Mouse (Mus musculus) left cerebral cortex, adult 11 months (tissue): ENCODE data around the gene Wbp4.
"Not testable (repeated sequence)": the region's sequence is repeated elsewhere in the genome, so short reads cannot be mapped to it uniquely, and the experiment has no call there.

ENCODE experiments used
- DNase-seq: peaks from one replicate; pipeline ENCODE4 v3.0.0; 2022; ENCODE audit warnings: low spot score

Gene Wbp4

GRCm38 (mm10) chr14:79481339-79482151 is at the start of gene Wbp4:
Wbp4 (minus strand) TSS chr14:79481520.
- DNase-seq = peak; percentile 93

GRCm38 (mm10) chr14:79530761-79531160 is 49.4 kb upstream of the Wbp4 start:
- no peak for DNase-seq

- no peak for DNase-seq
These were observed 48.5 kb upstream of the Wbp4 start for GRCm38 (mm10) chr14:79529581-79530554.

GRCm38 (mm10) chr14:79527704-79528103 is 46.4 kb upstream of the Wbp4 start:
- DNase-seq = no peak

- DNase-seq = not testable (repeated sequence)
These were observed 44.8 kb upstream of the Wbp4 start for GRCm38 (mm10) chr14:79526106-79526505.

- no peak for DNase-seq
These were observed 41.1 kb upstream of the Wbp4 start for GRCm38 (mm10) chr14:79522387-79522786.

GRCm38 (mm10) chr14:79521471-79522117 is 40.3 kb upstream of the Wbp4 start:
- no peak for DNase-seq

GRCm38 (mm10) chr14:79521056-79521455 is 39.7 kb upstream of the Wbp4 start:
- DNase-seq = no peak

GRCm38 (mm10) chr14:79520612-79521011 is 39.3 kb upstream of the Wbp4 start:
- no peak for DNase-seq

GRCm38 (mm10) chr14:79519663-79519975 is 38.3 kb upstream of the Wbp4 start:
- DNase-seq = no peak

GRCm38 (mm10) chr14:79518761-79519662 is 37.7 kb upstream of the Wbp4 start:
- no peak for DNase-seq

- no peak for DNase-seq
These were observed 36.8 kb upstream of the Wbp4 start for GRCm38 (mm10) chr14:79518123-79518522.

- DNase-seq = no peak
These were observed 35.9 kb upstream of the Wbp4 start for GRCm38 (mm10) chr14:79517185-79517740.

- no peak for DNase-seq
These were observed 35.4 kb upstream of the Wbp4 start for GRCm38 (mm10) chr14:79516751-79517150.

- no peak for DNase-seq
These were observed 34.9 kb upstream of the Wbp4 start for GRCm38 (mm10) chr14:79516243-79516610.

GRCm38 (mm10) chr14:79515511-79516242 is 34.4 kb upstream of the Wbp4 start:
- DNase-seq = no peak

GRCm38 (mm10) chr14:79515100-79515499 is 33.8 kb upstream of the Wbp4 start:
- DNase-seq = no peak

- DNase-seq = no peak
These were observed 32.6 kb upstream of the Wbp4 start for GRCm38 (mm10) chr14:79513951-79514350.

- no peak for DNase-seq
These were observed 30.2 kb upstream of the Wbp4 start for GRCm38 (mm10) chr14:79511521-79511920.

- no peak for DNase-seq
These were observed 27.5 kb upstream of the Wbp4 start for GRCm38 (mm10) chr14:79508662-79509305.
